Mouse (Mus musculus): Measurements from ENCODE around the gene Fam193a.

The Fam193a gene

DNA sequence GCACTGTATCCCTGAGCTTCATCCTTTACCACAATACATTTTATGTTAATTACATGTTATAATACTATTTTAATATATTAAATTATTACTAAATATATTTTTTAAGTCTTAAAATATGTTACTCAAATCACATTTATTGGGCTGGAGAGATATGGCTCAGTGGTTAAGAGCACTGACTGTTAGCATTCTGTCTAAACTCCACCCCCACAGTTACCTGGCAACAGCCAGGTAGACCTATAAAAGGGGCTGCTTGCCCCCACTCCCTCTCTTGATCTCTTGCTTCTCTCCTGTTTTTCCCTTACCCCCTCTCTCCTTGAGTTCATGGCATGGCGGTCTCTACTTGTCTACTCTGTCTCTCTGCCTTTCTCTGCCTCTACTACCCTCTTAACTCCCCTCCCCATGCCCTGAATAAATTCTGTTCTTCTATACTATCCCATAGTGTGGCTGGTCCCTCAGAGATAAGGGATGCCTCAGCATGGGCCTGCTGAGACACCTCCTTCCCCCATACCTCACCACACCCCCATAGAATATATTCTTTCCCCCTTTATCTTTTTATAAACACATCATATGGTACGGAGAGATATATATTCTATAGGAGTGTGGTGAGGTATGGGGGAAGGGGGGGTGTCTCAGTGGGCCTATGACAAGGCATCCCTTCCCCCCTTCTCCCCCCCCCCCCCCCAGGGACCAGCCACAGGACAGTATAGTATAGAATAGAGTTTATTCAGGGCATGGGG, 98.5 kb downstream of the Fam193a start:
- ChIA-PET CTCF (no interaction called here), POLR2A (interaction anchor here in 1 of 4 experiments (1.5 kb wide), 1 partner anchor 21 kb away, joined by 4 read pairs; no protein-coding TSS in a partner anchor)

GRCm38 (mm10) chr5:34480926-34481325, 111.2 kb downstream of the Fam193a start:
- POLR2A ChIA-PET = interaction anchor here in 2 of 4 experiments (0.5 to 1.9 kb wide), 5 partner anchors 99 to 1080 kb away, joined by 3 to 7 read pairs (median 4); partner anchors contain the start of genes Grk4 (in 1 of the 2), Nop14 (in 1 of the 2) and Rnf4 (in 1 of the 2)
- CTCF ChIA-PET = interaction anchor here in 3 of 4 experiments (0.7 to 0.9 kb wide), 4 partner anchors 66 to 308 kb away, joined by 3 to 4 read pairs (median 3); no protein-coding TSS in a partner anchor

GRCm38 (mm10) chr5:34485731-34486130, 116.0 kb downstream of the Fam193a start:
- CTCF ChIA-PET = interaction anchor here in 3 of 4 experiments (0.5 to 1.6 kb wide), 3 partner anchors 61 to 1661 kb away, joined by 3 to 4 read pairs (median 3); no protein-coding TSS in a partner anchor
- POLR2A ChIA-PET = interaction anchor here in 3 of 4 experiments (0.6 to 4.0 kb wide), 12 partner anchors 10 to 175 kb away, joined by 3 to 35 read pairs (median 5); partner anchors contain the start of genes Tnip2 (in 2 of the 3), Grk4 (in 1 of the 3), Nop14 (in 1 of the 3) and Rnf4 (in 1 of the 3)

DNA sequence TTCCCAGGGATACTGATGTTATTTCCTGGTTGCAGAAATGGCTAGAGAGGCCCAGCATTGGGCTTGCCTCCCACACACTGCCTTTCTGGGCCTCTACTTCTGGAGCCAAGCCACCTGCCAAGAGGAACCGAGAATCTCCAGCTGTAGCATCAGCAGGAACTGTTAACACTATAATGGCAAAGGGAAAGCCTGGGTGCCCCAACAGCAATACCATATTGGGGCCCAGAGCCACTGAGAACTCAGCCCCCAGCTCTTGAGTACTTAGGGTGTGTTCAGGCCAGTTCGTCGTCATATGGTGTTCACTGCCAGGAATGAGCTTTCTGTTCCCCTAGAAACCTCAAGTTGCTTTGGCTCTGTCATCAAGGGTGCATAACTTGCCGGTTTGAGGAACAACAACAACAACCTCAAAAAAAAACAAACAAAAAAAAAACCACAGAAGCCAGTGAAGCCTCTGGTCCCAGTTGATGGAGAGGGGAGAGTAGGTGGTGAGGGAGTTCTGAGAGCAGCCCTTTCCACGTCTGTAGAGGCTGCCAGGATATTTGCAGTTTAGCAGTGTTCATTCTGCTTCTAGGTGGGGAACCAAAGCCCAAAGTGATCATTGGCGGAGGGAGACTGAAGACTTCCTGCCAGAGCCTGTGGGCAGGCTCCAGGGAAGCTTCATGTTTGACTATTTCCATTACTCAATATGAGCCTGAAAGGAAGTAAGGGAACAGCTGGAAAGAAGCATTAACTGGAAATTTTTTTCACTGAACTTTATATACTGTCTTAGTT, 117.8 kb downstream of the Fam193a start:
- ChIA-PET CTCF (interaction anchor here in 1 of 4 experiments (0.6 to 0.7 kb wide), 2 partner anchors 219 to 452 kb away, joined by 3 to 4 read pairs; no protein-coding TSS in a partner anchor), POLR2A (interaction anchor here in 3 of 4 experiments (0.7 to 2.9 kb wide), 13 partner anchors 9 to 161 kb away, joined by 3 to 12 read pairs (median 4); partner anchors contain the start of genes Rnf4 (in 2 of the 3) and Tnip2 (in 2 of the 3))

- ChIA-PET CTCF (interaction anchor here in 2 of 4 experiments (0.6 to 0.8 kb wide), 2 partner anchors 19 to 159 kb away, joined by 3 to 6 read pairs; no protein-coding TSS in a partner anchor), POLR2A (interaction anchor here in 2 of 4 experiments (0.7 to 2.0 kb wide), 10 partner anchors 8 to 330 kb away, joined by 3 to 5 read pairs (median 4); partner anchors contain the start of genes Rnf4 (in 1 of the 2) and Tnip2 (in 1 of the 2))
Observed at GRCm38 (mm10) chr5:34488741-34489417, 119.1 kb downstream of the Fam193a start.

DNA sequence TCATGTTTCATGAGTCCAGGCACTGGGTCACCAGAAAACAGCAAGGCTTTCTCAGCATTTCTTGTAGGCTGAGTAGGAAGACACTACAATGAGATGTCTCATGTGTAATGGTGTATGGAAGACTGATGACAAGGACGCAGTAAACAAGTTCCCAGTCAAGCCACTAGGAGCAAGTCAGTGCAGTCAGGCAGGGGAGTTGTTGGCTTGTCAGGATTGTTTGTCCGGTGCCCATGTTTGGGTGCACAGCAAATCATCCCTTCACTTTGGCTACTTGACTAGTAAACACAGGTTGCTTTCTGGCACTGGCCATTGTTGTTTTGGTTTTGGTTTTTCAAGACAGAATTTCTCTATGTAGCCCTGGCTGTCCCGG, 119.7 kb downstream of the Fam193a start:
- CTCF ChIA-PET = interaction anchor here in 2 of 4 experiments (0.5 to 0.7 kb wide), 3 partner anchors 19 to 913 kb away, joined by 3 to 4 read pairs (median 3); no protein-coding TSS in a partner anchor
- POLR2A ChIA-PET = interaction anchor here in 2 of 4 experiments (0.9 to 1.7 kb wide), 7 partner anchors 8 to 154 kb away, joined by 3 to 4 read pairs (median 3); partner anchors contain the start of genes Rnf4 (in 1 of the 2) and Tnip2 (in 1 of the 2)

GRCm38 (mm10) chr5:34496745-34497144, 127.0 kb downstream of the Fam193a start:
- ChIA-PET CTCF (interaction anchor here in 2 of 4 experiments (0.8 to 1.0 kb wide), 2 partner anchors 99 to 146 kb away, joined by 3 read pairs; no protein-coding TSS in a partner anchor), POLR2A (interaction anchor here in 2 of 4 experiments (0.7 to 7.6 kb wide), 8 partner anchors 8 to 163 kb away, joined by 3 to 35 read pairs (median 3); partner anchors contain the start of genes Grk4 (in 1 of the 2), Nop14 (in 1 of the 2), Rnf4 (in 1 of the 2) and Tnip2 (in 1 of the 2))

GRCm38 (mm10) chr5:34500886-34501285, 131.2 kb downstream of the Fam193a start:
- CTCF ChIA-PET = interaction anchor here in 2 of 4 experiments (1.0 to 1.6 kb wide), 2 partner anchors 8 to 37 kb away, joined by 4 read pairs; no protein-coding TSS in a partner anchor
- POLR2A ChIA-PET = interaction anchor here in 3 of 4 experiments (0.7 to 2.3 kb wide), 10 partner anchors 12 to 165 kb away, joined by 3 to 15 read pairs (median 4); partner anchors contain the start of genes Rnf4 (in 2 of the 3) and Tnip2 (in 2 of the 3)

DNA sequence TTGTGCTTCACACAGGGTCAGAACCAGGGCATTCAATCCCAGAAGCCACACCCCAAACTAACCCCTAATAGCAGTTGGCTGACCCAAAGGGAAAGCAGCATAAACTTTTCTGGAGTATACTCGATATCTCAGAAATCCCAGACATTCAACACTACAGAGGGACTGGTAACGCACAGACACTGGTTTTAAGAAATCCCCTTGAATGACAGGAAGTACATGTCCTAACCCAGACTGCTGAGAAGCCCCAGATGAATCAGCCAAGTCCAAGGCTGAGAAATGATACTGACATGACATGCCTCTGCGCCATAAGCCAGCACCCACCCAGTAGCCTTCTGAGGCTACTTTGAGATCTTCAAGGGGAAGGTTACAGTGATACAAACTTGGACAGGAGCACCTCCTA, 131.9 kb downstream of the Fam193a start:
- CTCF ChIA-PET = interaction anchor here in 1 of 4 experiments (1.6 kb wide), 1 partner anchor 37 kb away, joined by 4 read pairs; no protein-coding TSS in a partner anchor
- POLR2A ChIA-PET = interaction anchor here in 2 of 4 experiments (1.7 to 2.3 kb wide), 4 partner anchors 11 to 135 kb away, joined by 7 to 15 read pairs (median 10); partner anchors contain the start of gene Tnip2 (in 2 of the 2)

GRCm38 (mm10) chr5:34502411-34502810, 132.7 kb downstream of the Fam193a start:
- ChIA-PET POLR2A (interaction anchor here in 1 of 4 experiments (1.3 kb wide), 1 partner anchor 11 kb away, joined by 4 read pairs; no protein-coding TSS in a partner anchor), CTCF (no interaction called here)

- POLR2A ChIA-PET = interaction anchor here in 1 of 4 experiments (1.3 kb wide), 1 partner anchor 10 kb away, joined by 4 read pairs; no protein-coding TSS in a partner anchor
- CTCF ChIA-PET = no interaction called here
Observed at GRCm38 (mm10) chr5:34502821-34503220, 133.1 kb downstream of the Fam193a start.

DNA sequence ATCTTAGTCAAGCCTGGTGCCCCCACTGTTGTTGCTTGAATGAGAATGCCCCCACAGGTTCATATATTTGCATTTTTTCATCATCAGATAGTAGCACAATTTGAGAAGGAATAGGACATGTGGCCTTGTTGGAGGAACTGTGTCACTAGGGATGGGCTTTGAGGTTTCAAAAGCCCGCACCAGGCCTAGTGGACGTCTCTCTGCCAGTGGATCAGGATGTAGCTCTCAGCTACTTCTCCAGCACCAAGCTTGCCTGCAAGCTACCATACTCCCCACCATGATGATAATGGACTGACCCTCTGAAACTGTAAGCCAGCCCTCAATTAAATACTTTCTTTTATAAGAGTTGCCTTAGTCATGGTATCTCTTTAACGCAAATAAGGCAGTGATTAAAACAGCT, 142.8 kb downstream of the Fam193a start:
- ChIA-PET POLR2A (interaction anchor here in 3 of 4 experiments (0.7 to 4.2 kb wide), 13 partner anchors 12 to 171 kb away, joined by 3 to 80 read pairs (median 9); partner anchors contain the start of genes Grk4 (in 3 of the 3), Nop14 (in 3 of the 3), Mfsd10 (in 1 of the 3) and Sh3bp2 (in 1 of the 3)), CTCF (interaction anchor here in 1 of 4 experiments (2.6 kb wide), 1 partner anchor 124 kb away, joined by 8 read pairs; the partner anchor contains the start of gene Mfsd10)

DNA sequence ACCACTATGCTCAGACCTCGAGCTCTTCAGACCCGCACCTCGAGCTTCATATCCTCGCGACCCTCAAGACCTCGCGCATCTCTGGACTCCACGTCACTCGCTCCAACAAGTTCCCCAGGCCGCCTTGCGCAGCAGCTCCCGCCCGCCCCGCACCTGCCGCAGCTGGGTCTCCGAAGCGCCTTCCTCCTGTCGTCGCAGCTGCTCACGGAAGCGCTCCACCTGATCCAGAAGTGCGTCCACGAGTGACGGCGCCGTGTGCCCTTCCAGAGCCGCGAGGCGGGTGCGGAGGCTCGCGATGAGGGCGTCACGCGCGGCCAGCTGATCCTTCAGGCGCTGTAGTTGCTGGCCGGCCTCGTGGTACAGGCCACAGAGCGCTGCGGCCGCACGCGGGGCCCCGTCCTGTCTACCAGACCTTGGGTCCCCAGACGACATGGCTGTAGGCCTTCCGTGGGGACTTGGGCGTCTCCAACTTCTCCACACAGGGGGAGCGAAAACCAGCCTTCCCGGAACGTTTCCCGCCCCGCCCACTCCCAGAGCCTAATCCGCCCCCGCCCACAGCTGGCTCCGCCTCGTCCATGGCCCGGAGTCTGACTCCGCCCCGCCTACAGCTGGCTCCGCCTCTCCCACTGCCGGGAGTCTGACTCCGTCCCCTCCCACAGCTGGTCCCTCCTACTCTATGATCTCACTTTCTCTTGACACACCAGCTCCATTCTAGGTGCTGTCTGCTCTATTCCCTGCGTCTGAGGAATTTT, 143.9 kb downstream of the Fam193a start, which contains the start of gene Tnip2:
Tnip2 (minus strand) TSS at position 526 of the 752 bp plus-strand sequence.
- ChIA-PET CTCF (interaction anchor here (0.6 to 2.6 kb wide), 23 partner anchors 10 to 974 kb away, joined by 3 to 26 read pairs (median 5); partner anchors contain the start of genes Grk4 (in 4 of the 4), Nop14 (in 3 of the 4), Mfsd10 (in 1 of the 4) and Sh3bp2 (in 1 of the 4)), POLR2A (interaction anchor here (0.5 to 4.2 kb wide), 120 partner anchors 9 to 1160 kb away, joined by 3 to 80 read pairs (median 4); partner anchors contain the start of genes Grk4 (in 4 of the 4), Nop14 (in 4 of the 4), Add1 (in 3 of the 4) and Mfsd10 (in 3 of the 4))

DNA sequence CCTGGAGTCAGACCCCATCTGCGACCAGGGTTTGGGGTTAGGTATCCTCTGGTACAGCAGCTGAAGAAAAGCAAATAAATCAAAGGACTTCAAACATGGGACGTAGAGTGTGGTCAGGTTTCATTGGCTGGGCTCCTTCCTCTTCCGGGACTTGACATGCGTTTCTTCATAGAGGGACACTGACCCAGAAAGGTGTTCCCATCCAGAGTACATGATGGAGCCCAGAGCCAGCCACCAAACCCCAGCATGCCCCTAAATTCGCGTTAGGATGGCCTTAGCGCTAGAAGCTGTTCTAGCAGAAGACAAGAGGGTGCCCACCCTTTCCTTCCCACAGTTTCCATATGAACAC, 144.5 kb downstream of the Fam193a start:
- ChIA-PET POLR2A (interaction anchor here (0.5 to 4.2 kb wide), 105 partner anchors 10 to 1161 kb away, joined by 3 to 80 read pairs (median 5); partner anchors contain the start of genes Grk4 (in 4 of the 4), Nop14 (in 4 of the 4), Add1 (in 3 of the 4) and Mfsd10 (in 3 of the 4)), CTCF (interaction anchor here (0.6 to 2.6 kb wide), 22 partner anchors 10 to 975 kb away, joined by 3 to 26 read pairs (median 6); partner anchors contain the start of genes Grk4 (in 2 of the 4), Nop14 (in 2 of the 4), Mfsd10 (in 1 of the 4) and Sh3bp2 (in 1 of the 4))

- POLR2A ChIA-PET = interaction anchor here (0.6 to 4.2 kb wide), 14 partner anchors 10 to 188 kb away, joined by 3 to 80 read pairs (median 10); partner anchors contain the start of genes Grk4 (in 2 of the 4), Nop14 (in 2 of the 4), Add1 (in 1 of the 4) and Fam193a (in 1 of the 4)
- CTCF ChIA-PET = interaction anchor here in 3 of 4 experiments (0.6 to 2.6 kb wide), 9 partner anchors 9 to 145 kb away, joined by 4 to 26 read pairs (median 11); partner anchors contain the start of genes Grk4 (in 1 of the 3), Mfsd10 (in 1 of the 3) and Nop14 (in 1 of the 3)
Observed at GRCm38 (mm10) chr5:34515096-34515495, 145.4 kb downstream of the Fam193a start.
